Mouse (Mus musculus): ENCODE data around the gene Zfp579.

Zfp579 gene

GRCm38 (mm10) chr7:4963527-4963926 is 32.4 kb downstream of the Zfp579 start:
- in situ Hi-C loops (cut with MboI; ENCODE audit: low sequenced_read_pairs): no loop called here

DNA sequence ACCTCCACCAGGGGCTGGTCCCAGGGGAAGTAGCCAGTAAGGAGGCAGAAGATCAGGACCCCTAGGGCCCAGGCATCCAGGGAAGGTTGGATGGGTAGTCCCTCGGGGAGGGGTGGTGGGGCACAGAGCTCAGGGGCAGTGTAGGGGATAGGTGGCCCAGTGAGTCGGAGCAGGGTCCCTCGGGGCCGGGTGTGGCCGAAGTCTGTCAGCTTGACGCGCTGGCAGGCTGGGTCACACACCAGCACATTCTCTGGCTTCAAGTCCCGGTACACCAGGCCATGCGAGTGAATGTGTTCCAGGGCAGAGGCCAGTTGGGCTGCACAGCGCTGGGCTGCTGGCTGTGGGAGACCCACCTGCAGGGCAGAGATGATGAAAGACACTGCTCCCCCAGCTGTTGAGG is 38.6 kb downstream of the Zfp579 start:
- in situ Hi-C loops (cut with MboI; ENCODE audit: low sequenced_read_pairs): no loop called here

- in situ Hi-C loops (cut with MboI; ENCODE audit: low sequenced_read_pairs): no loop called here
These were observed 42.0 kb downstream of the Zfp579 start for GRCm38 (mm10) chr7:4953815-4954445.

- in situ Hi-C loops (cut with MboI; ENCODE audit: low sequenced_read_pairs): no loop called here
These were observed 45.2 kb downstream of the Zfp579 start for GRCm38 (mm10) chr7:4950561-4951342.

- in situ Hi-C loops (cut with MboI; ENCODE audit: low sequenced_read_pairs): no loop called here
These were observed 47.6 kb downstream of the Zfp579 start for GRCm38 (mm10) chr7:4948386-4948785.

DNA sequence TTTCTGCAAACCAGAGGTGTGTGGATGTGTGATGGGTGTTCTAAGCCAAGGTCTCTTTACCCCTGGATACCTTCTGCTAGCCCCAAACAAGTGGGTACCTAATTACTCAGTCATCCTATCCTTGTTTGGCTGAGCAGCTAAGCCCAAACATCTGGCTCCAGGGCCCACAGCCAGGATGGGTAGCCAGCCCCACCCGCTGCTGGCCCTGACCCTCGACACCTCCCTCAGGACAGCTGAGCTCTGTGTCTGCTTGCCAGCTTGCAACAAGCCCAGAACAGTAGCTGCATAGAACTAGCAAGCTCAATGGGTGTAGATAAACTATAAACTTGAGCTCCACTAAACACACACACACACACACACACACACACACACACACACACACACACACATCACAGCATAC is 48.1 kb downstream of the Zfp579 start:
- in situ Hi-C loops (cut with MboI; ENCODE audit: low sequenced_read_pairs): no loop called here

DNA sequence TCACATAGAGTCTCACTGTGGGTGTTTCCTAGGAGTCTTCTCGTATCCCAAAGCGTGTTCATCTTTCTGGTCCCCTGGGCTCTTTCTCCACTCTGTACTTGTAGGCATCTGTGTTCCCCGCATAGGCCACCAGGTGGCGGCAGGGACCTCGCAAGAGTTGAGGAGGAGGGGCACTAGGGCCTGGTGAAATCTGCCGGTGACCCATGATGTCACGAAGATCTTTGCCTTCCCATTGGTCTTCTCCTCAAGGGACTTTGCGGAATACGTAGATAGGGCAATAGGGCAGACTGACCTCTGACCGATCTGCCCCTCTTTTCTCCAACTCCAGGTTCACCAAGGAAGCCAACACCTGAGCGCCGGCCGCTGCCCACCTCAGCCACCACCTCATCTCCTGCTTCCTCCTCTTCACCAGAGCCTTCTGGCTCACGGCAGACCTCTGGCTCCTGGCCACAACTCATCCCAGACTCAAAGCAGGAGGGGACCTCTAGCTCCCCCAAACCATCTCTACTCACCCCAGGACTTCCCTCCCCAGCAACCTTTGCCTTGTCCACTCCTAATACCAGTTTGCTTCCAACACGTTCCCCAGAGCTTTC is 52.6 kb downstream of the Zfp579 start:
- in situ Hi-C loops (cut with MboI; ENCODE audit: low sequenced_read_pairs): loop anchor here (5.0 kb wide), 1 partner anchor 104 kb away; no protein-coding TSS in a partner anchor

DNA sequence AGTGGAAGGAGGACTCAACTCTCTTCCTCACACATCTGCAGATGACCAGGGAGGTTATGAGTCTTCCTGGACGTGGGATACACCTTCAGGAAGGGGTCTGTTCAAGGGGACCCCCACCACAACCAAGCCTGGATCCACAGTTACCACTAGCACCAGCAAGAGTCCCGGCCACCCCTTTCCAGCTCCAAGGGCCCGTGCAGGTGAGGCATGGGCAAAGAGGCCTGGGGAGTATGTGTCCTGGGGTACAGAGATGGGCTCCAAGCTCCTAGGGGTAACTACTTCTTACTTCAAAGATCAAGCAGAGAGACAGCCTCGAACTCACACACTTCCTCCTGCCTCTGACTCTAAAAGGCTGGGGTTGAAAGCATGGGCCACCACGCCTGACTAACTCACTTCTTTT is 53.3 kb downstream of the Zfp579 start:
- in situ Hi-C loops (cut with MboI; ENCODE audit: low sequenced_read_pairs): loop anchor here (5.0 kb wide), 1 partner anchor 105 kb away; no protein-coding TSS in a partner anchor

GRCm38 (mm10) chr7:4940068-4940479 is 55.9 kb downstream of the Zfp579 start:
- in situ Hi-C loops (cut with MboI; ENCODE audit: low sequenced_read_pairs): loop anchor here (5.0 kb wide), 1 partner anchor 107 kb away; no protein-coding TSS in a partner anchor

- in situ Hi-C loops (cut with MboI; ENCODE audit: low sequenced_read_pairs): no loop called here
These were observed 57.5 kb downstream of the Zfp579 start for GRCm38 (mm10) chr7:4938456-4938855.

GRCm38 (mm10) chr7:4937392-4937791 is 58.6 kb downstream of the Zfp579 start:
- in situ Hi-C loops (cut with MboI; ENCODE audit: low sequenced_read_pairs): no loop called here

DNA sequence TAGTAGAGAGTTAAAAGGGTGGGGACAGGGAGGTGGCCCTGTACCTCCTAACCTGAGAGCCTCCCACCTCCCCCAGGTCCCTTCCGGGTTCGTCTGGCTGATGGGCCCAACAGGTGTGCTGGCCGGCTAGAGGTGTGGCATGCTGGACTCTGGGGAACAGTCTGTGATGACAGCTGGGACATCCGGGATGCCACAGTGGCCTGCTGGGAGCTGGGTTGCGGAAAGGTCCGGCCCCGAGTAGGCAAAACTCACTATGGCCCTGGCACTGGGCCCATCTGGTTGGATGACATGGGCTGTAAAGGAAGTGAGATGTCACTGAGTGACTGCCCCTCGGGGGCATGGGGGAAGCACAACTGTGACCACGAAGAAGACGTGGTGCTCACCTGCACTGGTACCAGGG is 59.1 kb downstream of the Zfp579 start:
- in situ Hi-C loops (cut with MboI; ENCODE audit: low sequenced_read_pairs): no loop called here

DNA sequence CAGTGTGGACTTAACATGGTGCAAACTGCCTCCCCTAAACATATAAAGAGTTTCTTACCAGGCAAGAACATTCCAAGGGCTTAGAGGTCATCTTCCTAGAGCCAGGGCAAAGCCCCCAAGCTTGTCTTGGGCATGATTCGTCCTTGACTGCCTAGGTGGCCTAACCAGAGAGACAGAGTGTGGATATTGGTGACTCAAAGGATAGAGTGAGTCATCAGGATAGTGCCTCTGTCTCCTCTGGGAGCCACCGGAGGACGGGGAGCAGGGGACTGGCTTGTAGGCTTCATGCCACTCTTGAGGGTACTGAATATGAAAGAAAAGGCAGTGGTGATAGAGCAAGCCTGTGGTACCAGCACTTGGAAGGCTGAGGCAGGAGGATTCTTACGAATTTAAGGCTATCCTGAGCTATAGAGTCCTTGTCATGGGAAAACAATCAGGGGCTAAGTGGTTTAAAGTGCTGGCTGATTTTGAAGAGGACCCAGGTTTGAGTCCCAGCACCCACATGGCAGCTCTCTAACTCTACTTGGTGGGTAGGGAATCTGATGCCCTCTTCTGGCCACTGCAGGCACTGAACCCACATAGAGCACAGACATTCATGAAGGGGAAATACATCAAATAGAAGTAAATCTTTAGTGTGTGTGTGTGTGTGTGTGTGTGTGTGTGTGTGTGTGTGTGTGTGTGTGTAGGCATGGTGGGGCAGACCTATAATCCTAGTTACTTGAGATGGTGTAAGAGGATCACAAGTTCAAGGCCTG is 61.6 kb downstream of the Zfp579 start:
- in situ Hi-C loops (cut with MboI; ENCODE audit: low sequenced_read_pairs): no loop called here
